Mouse (Mus musculus) midbrain, embryonic 11.5 days (tissue): ENCODE measurements around the gene Uevld. TPM values are rescaled to one million over a fixed set of nuclear protein-coding genes. Genes with fewer than 3 reads are reported as not detected.

Source experiments
- ATAC-seq: fragments of 200-750 bp; cut with Nextera tagmentation; 2 replicates; pipeline ENCODE4 v1.8.0; 2017; ENCODE audit warnings: moderate TSS enrichment, moderate library complexity; ENCODE audit not compliant: low FRiP score
- DNase-seq: peaks from one replicate; pipeline ENCODE4 v3.0.0; 2015; ENCODE audit warnings: low spot score; ENCODE audit errors: missing footprints
- H3K27ac ChIP-seq: fragments of 300-500 bp; sonication (generic); 2 replicates; pipeline ENCODE4 v1.5.1; 2014; ENCODE audit warnings: low read depth, low read length
- H3K27me3 ChIP-seq: fragments of 300-500 bp; sonication (generic); 2 replicates; pipeline ENCODE4 v1.6.1; 2014; ENCODE audit warnings: mild to moderate bottlenecking, low read length, moderate library complexity, mixed read lengths; ENCODE audit not compliant: control insufficient read depth, insufficient read depth
- H3K36me3 ChIP-seq: fragments of 300-500 bp; sonication (generic); 2 replicates; pipeline ENCODE4 v1.6.1; 2014; ENCODE audit warnings: mild to moderate bottlenecking, low read length, moderate library complexity, mixed read lengths; ENCODE audit not compliant: control insufficient read depth, insufficient read depth
- H3K4me1 ChIP-seq: fragments of 300-500 bp; sonication (generic); 2 replicates; pipeline ENCODE4 v1.6.1; 2014; ENCODE audit warnings: low read length; ENCODE audit not compliant: control insufficient read depth, insufficient read depth
- H3K4me2 ChIP-seq: fragments of 300-500 bp; sonication (generic); 2 replicates; pipeline ENCODE4 v1.6.1; 2014; ENCODE audit warnings: mild to moderate bottlenecking, moderate library complexity
- H3K4me3 ChIP-seq: fragments of 300-500 bp; sonication (generic); 2 replicates; pipeline ENCODE4 v1.5.1; 2014; ENCODE audit warnings: low read depth, low read length
- H3K9ac ChIP-seq: fragments of 300-500 bp; sonication (generic); 2 replicates; pipeline ENCODE4 v1.6.1; 2014; ENCODE audit warnings: low read length
- H3K9me3 ChIP-seq: fragments of 300-500 bp; sonication (generic); 2 replicates; pipeline ENCODE4 v1.6.1; 2016; ENCODE audit warnings: low read length; ENCODE audit not compliant: control insufficient read depth
- WGBS: fragments of 180-500 bp; shearing (Covaris S2); extraction: QIAGEN DNeasy Blood & Tissue Kit; methylation state at CpG from one replicate; pipeline ENCODE4 v1.1.7; 2014; 5-methylcytosine and 5-hydroxymethylcytosine counted together
- polyA plus RNA-seq: library from polyadenylated mRNA; unstranded; fragments of >200 nt; fragmentation: Nextera tagmentation; extraction: Ambion mirVana; gene quantifications from 2 replicates; pipeline ENCODE4 v1.2.1, GENCODE M21; 2014

The Uevld gene
- polyA plus RNA-seq, 1 experiment from 2014 or later: 14.3 TPM

GRCm38 (mm10) chr7:46983280-46983679 lies 25.0 kb upstream of the Uevld start, which contains the start of gene Gm9999:
Gm9999 (plus strand) TSS chr7:46983580.
- DNase-seq (no peak), ATAC-seq (no peak)
- Histone ChIP-seq H3K4me3 (no peak within 1 kb of the TSS), H3K36me3 (no peaks in the 10 kb centered on the region), H3K9ac (no peak within 1 kb of the TSS), H3K27ac (no peak within 1 kb of the TSS), H3K27me3 (no peaks in the 10 kb centered on the region), H3K4me2 (no peak within 1 kb of the TSS), H3K4me1 (peaks cover 2% of the 10 kb centered on the region; the same call in 1 of the 2 replicates), H3K9me3 (no peaks in the 10 kb centered on the region)
- 94% methylated on average over 3 of the region's 3 CpGs for WGBS

GRCm38 (mm10) chr7:46975456-46975855 lies 17.1 kb upstream of the Uevld start:
- Histone ChIP-seq H3K27ac (no peak overlapping the region), H3K4me2 (no peak overlapping the region), H3K4me3 (no peak overlapping the region), H3K9me3 (peaks cover 7% of the 10 kb centered on the region; the same call in 1 of the 2 replicates), H3K9ac (no peak overlapping the region), H3K27me3 (no peaks in the 10 kb centered on the region), H3K36me3 (no peaks in the 10 kb centered on the region), H3K4me1 (no peaks in the 10 kb centered on the region)
- WGBS: 92% methylated on average over 11 of the region's 11 CpGs
- DNase-seq: no peak
- no peak for ATAC-seq

GRCm38 (mm10) chr7:46974648-46975047 lies 16.3 kb upstream of the Uevld start:
- H3K27me3 ChIP-seq: no peaks in the 10 kb centered on the region
- H3K27ac ChIP-seq: no peak overlapping the region
- peaks cover 7% of the 10 kb centered on the region; the same call in 1 of the 2 replicates for H3K9me3 ChIP-seq
- H3K4me3 ChIP-seq: no peak overlapping the region
- DNase-seq: no peak
- H3K4me2 ChIP-seq: no peak overlapping the region
- H3K4me1 ChIP-seq: no peaks in the 10 kb centered on the region
- ATAC-seq: no peak
- 98% methylated on average over 4 of the region's 4 CpGs for WGBS
- H3K9ac ChIP-seq: no peak overlapping the region
- H3K36me3 ChIP-seq: no peaks in the 10 kb centered on the region

GRCm38 (mm10) chr7:46969898-46970297 lies 11.6 kb upstream of the Uevld start:
- Histone ChIP-seq H3K36me3 (no peaks in the 10 kb centered on the region), H3K4me1 (no peaks in the 10 kb centered on the region), H3K4me3 (no peak overlapping the region), H3K9me3 (peaks cover 7% of the 10 kb centered on the region; the same call in 1 of the 2 replicates), H3K4me2 (no peak overlapping the region), H3K27ac (no peak overlapping the region), H3K9ac (no peak overlapping the region), H3K27me3 (no peaks in the 10 kb centered on the region)
- ATAC-seq: no peak
- WGBS: 85% methylated on average over 4 of the region's 4 CpGs
- no peak for DNase-seq

GRCm38 (mm10) chr7:46964070-46964469 lies 5.7 kb upstream of the Uevld start:
- H3K27ac ChIP-seq: no peak overlapping the region
- no peak overlapping the region for H3K4me2 ChIP-seq
- H3K36me3 ChIP-seq: no peaks in the 10 kb centered on the region
- ATAC-seq (no peak), DNase-seq (no peak)
- H3K4me3 ChIP-seq: no peak overlapping the region
- WGBS: 89% methylated on average over 7 of the region's 7 CpGs
- H3K9me3 ChIP-seq: no peaks in the 10 kb centered on the region
- no peaks in the 10 kb centered on the region for H3K27me3 ChIP-seq
- H3K9ac ChIP-seq: no peak overlapping the region
- peaks cover 2% of the 10 kb centered on the region; the same call in 1 of the 2 replicates for H3K4me1 ChIP-seq

- no peaks in the 10 kb centered on the region for H3K9me3 ChIP-seq
- no peak overlapping the region for H3K4me2 ChIP-seq
- H3K27me3 ChIP-seq: no peaks in the 10 kb centered on the region
- peaks cover 5% of the 10 kb centered on the region; the same call in 1 of the 2 replicates for H3K4me1 ChIP-seq
- WGBS: under 1% methylated on average over 9 of the region's 9 CpGs
- H3K36me3 ChIP-seq: no peaks in the 10 kb centered on the region
- peak overlapping the region; percentile 44; the same call in 1 of the 2 replicates for H3K9ac ChIP-seq
- H3K27ac ChIP-seq: no peak overlapping the region
- H3K4me3 ChIP-seq: no peak overlapping the region
- peak; percentile 87 for ATAC-seq
- peak; percentile 98 for DNase-seq
Measured at GRCm38 (mm10) chr7:46962806-46963618, 4.7 kb upstream of the Uevld start.

GRCm38 (mm10) chr7:46962132-46962531 lies 3.8 kb upstream of the Uevld start:
- Histone ChIP-seq H3K4me2 (no peak overlapping the region), H3K9ac (no peak overlapping the region), H3K4me3 (no peak overlapping the region), H3K36me3 (no peaks in the 10 kb centered on the region), H3K27me3 (no peaks in the 10 kb centered on the region), H3K4me1 (peaks cover 10% of the 10 kb centered on the region), H3K27ac (no peak overlapping the region), H3K9me3 (no peaks in the 10 kb centered on the region)
- DNase-seq: no peak
- ATAC-seq: no peak

- ATAC-seq: no peak
- Histone ChIP-seq H3K9me3 (no peaks in the 10 kb centered on the region), H3K4me1 (peaks cover 10% of the 10 kb centered on the region), H3K9ac (no peak overlapping the region), H3K27ac (no peak overlapping the region), H3K36me3 (no peaks in the 10 kb centered on the region), H3K4me2 (no peak overlapping the region), H3K27me3 (no peaks in the 10 kb centered on the region), H3K4me3 (no peak overlapping the region)
- DNase-seq: no peak
- WGBS: 68% methylated on average over 3 of the region's 3 CpGs
Measured at GRCm38 (mm10) chr7:46960991-46961390, 2.7 kb upstream of the Uevld start.

- H3K36me3 ChIP-seq: no peaks in the 10 kb centered on the region
- peak overlapping the region; percentile 61 for H3K4me3 ChIP-seq
- peaks cover 10% of the 10 kb centered on the region for H3K4me1 ChIP-seq
- no peak for DNase-seq
- H3K27me3 ChIP-seq: no peaks in the 10 kb centered on the region
- peak overlapping the region; percentile 76 for H3K4me2 ChIP-seq
- H3K27ac ChIP-seq: no peak overlapping the region
- H3K9me3 ChIP-seq: no peaks in the 10 kb centered on the region
- peak overlapping the region; percentile 83 for H3K9ac ChIP-seq
- WGBS: 19% methylated on average over 9 of the region's 9 CpGs
- ATAC-seq: no peak
Measured at GRCm38 (mm10) chr7:46958853-46959252, 526 bp upstream of the Uevld start.
